Mouse (Mus musculus): ENCODE measurements around the gene Anks6. TPM values are rescaled to one million over a fixed set of nuclear protein-coding genes. Genes with fewer than 3 reads are reported as not detected.
A peak's percentile ranks its signal among the peaks of the same experiment; 100 is the strongest.

Anks6 gene
- polyA plus RNA-seq, 2 experiments, result 6.5 to 14.9 TPM

- DNase-seq (ENCODE audit: low spot score) (no peak), ATAC-seq (ENCODE audit: low FRiP score, low read depth) (no peak)
- H3K4me2 ChIP-seq (replicated peaks; ENCODE audit: low read depth, low read length, severe bottlenecking), result no peak overlapping the region
- peaks cover 21% of the 10 kb centered on the region; the same call in 1 of the 2 replicates for H3K4me1 ChIP-seq (ENCODE audit: control insufficient read depth, insufficient read depth, low read length)
- no peak overlapping the region for H3K9ac ChIP-seq (ENCODE audit: low read depth, low read length, severe bottlenecking)
- no peaks in the 10 kb centered on the region for H3K27me3 ChIP-seq (ENCODE audit: control insufficient read depth, insufficient read depth, low read length)
- H3K4me3 ChIP-seq (replicated peaks; ENCODE audit: low read length), result no peak overlapping the region
- H3K27ac ChIP-seq (replicated peaks; ENCODE audit: low read depth, low read length), result no peak overlapping the region
- H3K36me3 ChIP-seq (ENCODE audit: control insufficient read depth, insufficient read depth, low read length), result no peaks in the 10 kb centered on the region
- 54% methylated on average over 9 of the region's 9 CpGs for WGBS
- H3K9me3 ChIP-seq (ENCODE audit: control insufficient read depth, low read length), result no peaks in the 10 kb centered on the region
- TF ChIP-seq POLR2A (IDR thresholded peaks at IDR 0.05; ENCODE audit: borderline replicate concordance, extremely low read depth, insufficient read depth, insufficient read length), result no peak
Observed at GRCm38 (mm10) chr4:47051905-47052304, 5.3 kb downstream of the Anks6 start.

GRCm38 (mm10) chr4:47050642-47051381 lies 6.4 kb downstream of the Anks6 start:
- DNase-seq (ENCODE audit: low spot score) (no peak), ATAC-seq (ENCODE audit: low FRiP score, low read depth) (0 out of 2 replicates have a peak, but pooled peaks have one; percentile 36)
- Histone ChIP-seq H3K9ac (ENCODE audit: low read depth, low read length, severe bottlenecking) (0 out of 2 replicates have a peak overlapping the region, but pooled peaks have one; percentile 12), H3K27ac (replicated peaks; ENCODE audit: low read depth, low read length) (0 out of 2 replicates have a peak overlapping the region, but pooled peaks have one; percentile 3), H3K9me3 (ENCODE audit: control insufficient read depth, low read length) (no peaks in the 10 kb centered on the region), H3K4me2 (replicated peaks; ENCODE audit: low read depth, low read length, severe bottlenecking) (no peak overlapping the region; the same call in 1 of the 2 replicates), H3K27me3 (ENCODE audit: control insufficient read depth, insufficient read depth, low read length) (no peaks in the 10 kb centered on the region), H3K36me3 (ENCODE audit: control insufficient read depth, insufficient read depth, low read length) (no peaks in the 10 kb centered on the region), H3K4me3 (replicated peaks; ENCODE audit: low read length) (no peak overlapping the region), H3K4me1 (ENCODE audit: control insufficient read depth, insufficient read depth, low read length) (peaks cover 14% of the 10 kb centered on the region; the same call in 1 of the 2 replicates)
- WGBS, result 13% methylated on average over 9 of the region's 10 CpGs
- TF ChIP-seq POLR2A (IDR thresholded peaks at IDR 0.05; ENCODE audit: borderline replicate concordance, extremely low read depth, insufficient read depth, insufficient read length), result no peak

DNA sequence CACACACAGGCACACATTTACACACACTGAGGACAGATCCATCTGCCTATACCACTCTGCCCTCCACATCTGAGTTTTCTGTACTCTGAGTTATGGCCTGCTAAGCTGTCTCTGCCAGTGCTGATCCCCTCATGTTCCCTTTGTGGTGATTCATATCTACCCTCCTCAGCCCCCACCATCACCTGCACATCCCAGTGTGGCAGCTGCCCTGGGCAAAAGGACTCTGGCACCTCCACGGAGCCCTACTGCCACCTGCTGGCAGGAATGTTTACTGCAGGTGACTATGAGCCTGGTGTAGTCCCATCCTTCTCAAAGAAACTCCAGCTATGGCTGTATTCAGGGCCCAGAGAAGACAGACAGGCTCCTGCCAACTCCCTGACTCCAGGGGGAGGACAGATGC lies 7.1 kb downstream of the Anks6 start:
- H3K9ac ChIP-seq (ENCODE audit: low read depth, low read length, severe bottlenecking), result 0 out of 2 replicates have a peak overlapping the region, but pooled peaks have one; percentile 12
- no peak for TF ChIP-seq POLR2A (IDR thresholded peaks at IDR 0.05; ENCODE audit: borderline replicate concordance, extremely low read depth, insufficient read depth, insufficient read length)
- H3K27ac ChIP-seq (replicated peaks; ENCODE audit: low read depth, low read length), result 0 out of 2 replicates have a peak overlapping the region, but pooled peaks have one; percentile 3
- H3K4me1 ChIP-seq (ENCODE audit: control insufficient read depth, insufficient read depth, low read length), result peaks cover 14% of the 10 kb centered on the region; the same call in 1 of the 2 replicates
- no peaks in the 10 kb centered on the region for H3K9me3 ChIP-seq (ENCODE audit: control insufficient read depth, low read length)
- H3K4me3 ChIP-seq (replicated peaks; ENCODE audit: low read length), result no peak overlapping the region
- 0% methylated on average over 1 of the region's 1 CpGs for WGBS
- ATAC-seq (ENCODE audit: low FRiP score, low read depth) (peak; percentile 60; the same call in 1 of the 2 replicates), DNase-seq (ENCODE audit: low spot score) (peak; percentile 66)
- H3K36me3 ChIP-seq (ENCODE audit: control insufficient read depth, insufficient read depth, low read length), result no peaks in the 10 kb centered on the region
- no peak overlapping the region for H3K4me2 ChIP-seq (replicated peaks; ENCODE audit: low read depth, low read length, severe bottlenecking)
- no peaks in the 10 kb centered on the region for H3K27me3 ChIP-seq (ENCODE audit: control insufficient read depth, insufficient read depth, low read length)

- no peak overlapping the region for H3K27ac ChIP-seq (replicated peaks; ENCODE audit: low read depth, low read length)
- H3K4me2 ChIP-seq (replicated peaks; ENCODE audit: low read depth, low read length, severe bottlenecking), result no peak overlapping the region
- ATAC-seq (ENCODE audit: low FRiP score, low read depth) (no peak), DNase-seq (ENCODE audit: low spot score) (no peak)
- H3K9me3 ChIP-seq (ENCODE audit: control insufficient read depth, low read length), result no peaks in the 10 kb centered on the region
- H3K4me1 ChIP-seq (ENCODE audit: control insufficient read depth, insufficient read depth, low read length), result peaks cover 14% of the 10 kb centered on the region; the same call in 1 of the 2 replicates
- no peak overlapping the region for H3K9ac ChIP-seq (ENCODE audit: low read depth, low read length, severe bottlenecking)
- H3K27me3 ChIP-seq (ENCODE audit: control insufficient read depth, insufficient read depth, low read length), result no peaks in the 10 kb centered on the region
- H3K36me3 ChIP-seq (ENCODE audit: control insufficient read depth, insufficient read depth, low read length), result no peaks in the 10 kb centered on the region; the same call in 1 of the 2 replicates
- TF ChIP-seq POLR2A (IDR thresholded peaks at IDR 0.05; ENCODE audit: borderline replicate concordance, extremely low read depth, insufficient read depth, insufficient read length), result no peak
- H3K4me3 ChIP-seq (replicated peaks; ENCODE audit: low read length), result no peak overlapping the region
- 91% methylated on average over 16 of the region's 16 CpGs for WGBS
Observed at GRCm38 (mm10) chr4:47049216-47049615, 8.0 kb downstream of the Anks6 start.

DNA sequence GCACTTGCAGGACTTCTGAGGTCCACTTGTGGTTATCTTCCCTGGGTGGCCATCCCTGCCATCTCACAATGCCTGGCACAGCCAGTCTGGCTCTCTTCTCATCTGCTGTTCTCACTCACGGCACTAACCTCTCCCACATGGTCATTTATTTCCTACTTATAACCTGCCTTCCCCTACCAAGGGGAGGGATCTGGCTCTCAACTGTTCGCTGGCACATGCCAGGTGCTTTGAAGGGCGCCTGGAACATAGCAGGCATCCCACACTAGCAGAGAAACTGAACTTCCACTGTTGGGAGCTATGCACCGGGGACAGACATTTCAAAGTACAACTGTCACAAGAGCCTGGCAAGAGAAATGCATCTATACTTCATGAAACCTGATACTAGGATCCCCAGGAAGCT lies 9.5 kb downstream of the Anks6 start:
- no peak for ATAC-seq (ENCODE audit: low FRiP score, low read depth)

More for the DNA sequence above, 9.5 kb downstream of the Anks6 start:
- Histone ChIP-seq H3K4me1 (ENCODE audit: control insufficient read depth, insufficient read depth, low read length) (peaks cover 14% of the 10 kb centered on the region; the same call in 1 of the 2 replicates), H3K27ac (replicated peaks; ENCODE audit: low read depth, low read length) (no peak overlapping the region), H3K27me3 (ENCODE audit: control insufficient read depth, insufficient read depth, low read length) (no peaks in the 10 kb centered on the region), H3K36me3 (ENCODE audit: control insufficient read depth, insufficient read depth, low read length) (no peaks in the 10 kb centered on the region; the same call in 1 of the 2 replicates), H3K4me3 (replicated peaks; ENCODE audit: low read length) (no peak overlapping the region), H3K9me3 (ENCODE audit: control insufficient read depth, low read length) (no peaks in the 10 kb centered on the region), H3K4me2 (replicated peaks; ENCODE audit: low read depth, low read length, severe bottlenecking) (no peak overlapping the region), H3K9ac (ENCODE audit: low read depth, low read length, severe bottlenecking) (no peak overlapping the region)
- no peak for TF ChIP-seq POLR2A (IDR thresholded peaks at IDR 0.05; ENCODE audit: borderline replicate concordance, extremely low read depth, insufficient read depth, insufficient read length)
- DNase-seq (ENCODE audit: low spot score), result no peak
- 62% methylated on average over 4 of the region's 4 CpGs for WGBS

Data from limb, embryonic 14.5 days (tissue).